Mouse (Mus musculus): ENCODE results near the gene Ctnnbip1.

DNA sequence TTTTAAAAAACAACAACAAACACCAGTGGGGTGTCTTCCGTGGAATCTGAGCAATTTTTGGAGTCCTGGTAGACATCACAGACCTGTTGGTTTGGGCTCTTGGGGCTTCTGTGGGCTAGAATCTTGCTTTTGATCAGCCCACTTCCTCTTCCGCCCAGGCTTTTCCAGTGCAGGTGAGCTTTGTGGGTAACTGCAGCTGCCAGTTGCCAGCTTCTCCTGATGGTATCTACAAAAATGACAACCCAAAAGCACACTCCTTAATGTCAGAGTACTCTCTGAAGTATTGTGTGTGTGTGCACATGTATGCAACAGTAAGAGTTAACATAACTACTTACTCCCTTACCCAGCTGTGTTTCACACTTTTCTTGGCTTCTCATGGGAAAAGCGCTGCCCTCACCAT lies 48.5 kb upstream of the Ctnnbip1 start:
- no peak for TF ChIP-seq POLR2A (IDR thresholded peaks at IDR 0.05; ENCODE audit: insufficient read depth, low read depth, low read length)
- no peak for TF ChIP-seq CTCF (IDR thresholded peaks at IDR 0.05; ENCODE audit: insufficient read depth, low read depth, low read length)
